Mouse (Mus musculus): ENCODE measurements at regions not wholly inside any gene's neighbourhood (a gene's known extent, or its start where the extent isn't known, plus 50 kb on each side); places are given as distances from the start of the nearest gene placed in this dataset.

GRCm38 (mm10) chr1:15007663-15008344, 1085.3 kb downstream of the 4930444P10Rik start:
- TF ChIP-seq POLR2A (IDR thresholded peaks at IDR 0.05; ENCODE audit: extremely low read depth, insufficient read depth, low read length): no peak
- TF ChIP-seq CTCF (IDR thresholded peaks at IDR 0.05; ENCODE audit: extremely low read depth, insufficient read depth, low read length): no peak
- no peaks in the 10 kb centered on the region for H3K4me1 ChIP-seq (ENCODE audit: control insufficient read depth, insufficient read depth, low read length)
- no peak overlapping the region for H3K4me3 ChIP-seq (ENCODE audit: insufficient read depth, low read length)
- no peak overlapping the region for H3K27ac ChIP-seq (ENCODE audit: insufficient read depth, low read length)

DNA sequence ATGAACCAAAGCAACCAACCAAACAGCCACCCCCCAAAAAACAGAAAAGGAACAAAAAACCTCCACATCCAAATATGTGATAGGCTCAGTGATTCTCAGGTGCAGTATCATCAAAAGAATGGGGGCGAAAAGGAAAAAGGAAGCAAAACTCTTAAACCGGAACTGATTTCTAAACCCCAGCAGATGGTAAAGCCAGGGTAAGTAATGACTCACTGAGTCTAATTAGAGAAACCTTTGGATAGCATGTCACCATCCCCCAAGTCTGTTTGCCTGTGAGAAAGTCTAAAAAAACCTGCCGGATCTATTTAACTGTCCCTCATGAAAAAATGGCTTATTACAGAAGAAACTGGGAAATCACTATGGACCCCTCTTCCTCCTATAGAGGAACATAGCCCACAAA, 1097.8 kb downstream of the 4930444P10Rik start:
- Histone ChIP-seq H3K27ac (ENCODE audit: insufficient read depth, low read length) (no peak overlapping the region), H3K4me3 (ENCODE audit: insufficient read depth, low read length) (no peak overlapping the region), H3K4me1 (ENCODE audit: control insufficient read depth, insufficient read depth, low read length) (no peaks in the 10 kb centered on the region)
- no peak for TF ChIP-seq POLR2A (IDR thresholded peaks at IDR 0.05; ENCODE audit: extremely low read depth, insufficient read depth, low read length)
- TF ChIP-seq CTCF (IDR thresholded peaks at IDR 0.05; ENCODE audit: extremely low read depth, insufficient read depth, low read length): no peak

- TF ChIP-seq CTCF (IDR thresholded peaks at IDR 0.05; ENCODE audit: extremely low read depth, insufficient read depth, low read length) (peak; percentile 42), POLR2A (IDR thresholded peaks at IDR 0.05; ENCODE audit: extremely low read depth, insufficient read depth, low read length) (no peak)
These were observed 1112.9 kb downstream of the 4930444P10Rik start for GRCm38 (mm10) chr1:14980093-14980711.

More at GRCm38 (mm10) chr1:14980093-14980711, 1112.9 kb downstream of the 4930444P10Rik start:
- Histone ChIP-seq H3K4me3 (ENCODE audit: insufficient read depth, low read length) (no peak overlapping the region), H3K27ac (ENCODE audit: insufficient read depth, low read length) (no peak overlapping the region), H3K4me1 (ENCODE audit: control insufficient read depth, insufficient read depth, low read length) (no peaks in the 10 kb centered on the region)
